Mouse (Mus musculus): Measurements from ENCODE around the gene Thap11. TPM values are rescaled to one million over a fixed set of nuclear protein-coding genes. Genes with fewer than 3 reads are reported as not detected.
A peak's percentile ranks its signal among the peaks of the same experiment; 100 is the strongest.

Gene Thap11
- total RNA-seq, 2 experiments from 2014 or later: 6.3 to 8.3 TPM

DNA sequence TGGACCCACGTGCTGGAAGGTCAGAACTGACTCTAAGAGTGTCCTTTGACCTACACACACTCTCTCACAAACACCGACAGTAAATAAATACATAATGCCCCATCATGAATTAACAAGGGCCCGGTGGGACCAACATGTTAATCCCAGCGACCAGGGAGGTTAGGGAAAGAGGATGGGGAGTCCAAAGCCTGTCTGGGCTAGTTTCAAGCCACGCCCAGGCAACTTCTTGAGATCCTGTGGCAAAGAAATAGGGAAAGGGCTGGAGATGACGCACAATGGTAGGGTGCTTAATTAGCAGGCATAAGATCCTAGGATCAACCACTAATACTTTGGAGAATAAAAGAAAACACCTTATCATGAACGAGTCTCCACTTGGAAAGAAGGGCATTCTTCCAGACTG lies 4.3 kb upstream of the Thap11 start:
- no peak for ATAC-seq (replicated peaks; ENCODE audit: low FRiP score, poor library complexity, severe bottlenecking)

DNA sequence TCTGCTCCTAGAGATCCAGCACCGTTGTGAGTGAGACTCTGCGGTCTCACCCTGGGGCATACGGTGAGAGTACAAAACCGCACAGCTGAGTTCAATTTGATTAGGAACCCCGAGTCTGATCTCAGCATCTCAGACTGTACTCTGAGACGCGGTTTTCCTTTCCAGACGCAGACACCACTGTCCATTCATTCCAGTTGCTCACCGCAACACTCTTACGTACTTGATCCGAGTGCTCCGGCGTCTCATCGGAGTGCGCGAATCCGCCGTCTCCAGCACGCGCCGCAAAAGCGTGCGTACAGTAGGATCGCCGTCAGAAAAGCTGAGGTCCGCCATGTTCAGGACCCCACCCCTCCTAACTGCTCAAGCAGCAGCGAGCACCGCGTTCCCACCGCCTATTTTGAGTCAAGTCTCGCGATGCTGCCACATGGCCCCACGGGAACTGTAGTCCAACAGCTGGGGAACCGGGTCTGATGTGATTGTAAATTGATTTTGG lies 3.2 kb upstream of the Thap11 start:
- peak; percentile 80 for ATAC-seq (replicated peaks; ENCODE audit: low FRiP score, poor library complexity, severe bottlenecking)

DNA sequence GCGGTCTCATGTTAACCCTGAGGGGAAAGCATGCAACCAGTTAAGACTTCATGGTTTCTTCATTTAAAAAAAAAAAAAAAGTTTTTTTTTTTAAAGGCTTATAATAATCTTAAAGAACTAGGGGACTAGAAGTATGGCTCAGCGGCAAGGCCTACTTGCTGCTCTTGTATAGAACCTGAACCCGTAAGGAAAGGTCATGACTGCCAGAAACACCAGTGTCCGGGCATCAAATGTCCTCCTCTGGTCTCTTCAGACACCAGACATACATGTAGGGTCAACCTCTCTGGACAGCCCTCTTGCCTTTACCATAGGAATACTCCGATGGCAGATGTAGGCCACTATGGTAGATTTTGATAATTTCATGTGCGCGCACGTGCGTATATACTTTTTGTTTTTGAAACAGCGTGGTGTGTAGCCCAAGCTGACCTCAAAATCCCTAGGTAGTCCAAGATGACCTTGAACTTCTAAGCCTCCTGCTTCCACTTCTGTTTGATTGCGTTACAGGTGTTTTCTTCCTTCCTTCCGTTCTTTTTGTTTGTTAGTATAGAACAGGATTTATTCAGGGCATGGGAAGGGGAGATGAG lies 2.7 kb upstream of the Thap11 start:
- no peak for ATAC-seq (replicated peaks; ENCODE audit: low FRiP score, poor library complexity, severe bottlenecking)

DNA sequence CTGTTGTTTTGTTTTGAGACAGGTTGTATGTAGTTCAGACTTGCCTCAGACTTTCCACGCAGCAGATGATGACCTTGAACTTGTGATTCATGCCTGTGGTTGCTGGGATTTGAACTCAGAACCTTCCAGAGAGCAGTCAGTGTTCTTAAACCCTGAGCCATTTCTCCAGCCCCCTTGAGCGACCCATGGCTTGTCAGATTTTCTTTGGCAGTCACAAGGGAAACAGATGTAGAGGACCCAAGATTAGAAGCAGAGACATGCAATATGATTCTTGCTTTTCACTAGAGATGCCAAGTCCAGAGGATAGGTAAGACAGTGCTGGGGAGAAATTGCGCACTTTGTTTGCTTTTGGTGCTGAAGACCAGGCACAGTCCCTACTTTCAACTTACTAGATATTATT lies 1.8 kb upstream of the Thap11 start, which contains the start of gene Cenpt:
Gene Cenpt (minus strand): TSS at position 101 of the 400 bp plus-strand sequence.
- no peak for ATAC-seq (replicated peaks; ENCODE audit: low FRiP score, poor library complexity, severe bottlenecking)

DNA sequence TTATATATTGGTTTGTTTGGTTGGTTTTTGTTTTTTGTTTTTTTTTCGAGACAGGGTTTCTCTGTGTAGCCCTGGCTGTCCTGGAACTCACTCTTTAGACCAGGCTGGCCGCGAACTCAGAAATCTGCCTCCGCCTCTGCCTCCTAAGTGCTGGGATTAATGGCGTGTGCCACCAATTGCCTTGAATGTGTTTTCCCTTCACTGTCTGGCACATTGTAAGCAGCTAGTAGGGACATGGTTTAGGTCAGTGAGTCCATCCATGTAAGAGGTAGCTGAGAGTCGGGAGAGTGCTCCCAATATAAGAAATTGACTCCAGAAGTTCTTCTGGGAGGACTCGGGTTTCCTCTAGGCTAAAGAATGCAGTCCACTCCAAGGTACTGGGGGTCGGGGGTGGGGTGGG lies 629 bp upstream of the Thap11 start:
- ATAC-seq (replicated peaks; ENCODE audit: low FRiP score, poor library complexity, severe bottlenecking): no peak

GRCm38 (mm10) chr8:105855248-105856167 lies 576 bp downstream of the Thap11 start:
- ATAC-seq (replicated peaks; ENCODE audit: low FRiP score, poor library complexity, severe bottlenecking): peak; percentile 4; the same call in 1 of the 2 replicates

GRCm38 (mm10) chr8:105856168-105856835 lies 1.4 kb downstream of the Thap11 start:
- ATAC-seq (replicated peaks; ENCODE audit: low FRiP score, poor library complexity, severe bottlenecking): no peak

DNA sequence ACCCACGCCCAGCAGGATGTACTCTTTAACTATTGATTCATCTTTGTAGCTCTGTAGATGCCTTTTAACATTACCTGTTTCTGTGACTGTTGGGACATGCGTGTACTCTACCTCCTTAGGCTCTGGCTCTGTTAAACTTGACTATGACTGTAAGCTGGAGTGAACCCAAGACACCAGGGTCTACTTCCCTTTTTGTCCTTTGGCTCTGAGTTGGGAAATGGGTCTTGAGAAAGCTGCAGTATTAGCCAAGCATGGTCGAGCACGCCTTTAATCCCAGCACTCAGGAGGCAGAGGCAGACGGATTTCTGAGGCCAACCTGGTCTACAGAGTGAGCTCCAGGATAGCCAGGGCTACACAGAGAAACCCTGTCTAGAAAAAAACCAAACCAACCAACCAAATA lies 3.6 kb downstream of the Thap11 start:
- no peak for ATAC-seq (replicated peaks; ENCODE audit: low FRiP score, poor library complexity, severe bottlenecking)

- ATAC-seq (replicated peaks; ENCODE audit: low FRiP score, poor library complexity, severe bottlenecking): peak; percentile 18; the same call in 1 of the 2 replicates
Measured at GRCm38 (mm10) chr8:105859314-105859713, 4.4 kb downstream of the Thap11 start.

DNA sequence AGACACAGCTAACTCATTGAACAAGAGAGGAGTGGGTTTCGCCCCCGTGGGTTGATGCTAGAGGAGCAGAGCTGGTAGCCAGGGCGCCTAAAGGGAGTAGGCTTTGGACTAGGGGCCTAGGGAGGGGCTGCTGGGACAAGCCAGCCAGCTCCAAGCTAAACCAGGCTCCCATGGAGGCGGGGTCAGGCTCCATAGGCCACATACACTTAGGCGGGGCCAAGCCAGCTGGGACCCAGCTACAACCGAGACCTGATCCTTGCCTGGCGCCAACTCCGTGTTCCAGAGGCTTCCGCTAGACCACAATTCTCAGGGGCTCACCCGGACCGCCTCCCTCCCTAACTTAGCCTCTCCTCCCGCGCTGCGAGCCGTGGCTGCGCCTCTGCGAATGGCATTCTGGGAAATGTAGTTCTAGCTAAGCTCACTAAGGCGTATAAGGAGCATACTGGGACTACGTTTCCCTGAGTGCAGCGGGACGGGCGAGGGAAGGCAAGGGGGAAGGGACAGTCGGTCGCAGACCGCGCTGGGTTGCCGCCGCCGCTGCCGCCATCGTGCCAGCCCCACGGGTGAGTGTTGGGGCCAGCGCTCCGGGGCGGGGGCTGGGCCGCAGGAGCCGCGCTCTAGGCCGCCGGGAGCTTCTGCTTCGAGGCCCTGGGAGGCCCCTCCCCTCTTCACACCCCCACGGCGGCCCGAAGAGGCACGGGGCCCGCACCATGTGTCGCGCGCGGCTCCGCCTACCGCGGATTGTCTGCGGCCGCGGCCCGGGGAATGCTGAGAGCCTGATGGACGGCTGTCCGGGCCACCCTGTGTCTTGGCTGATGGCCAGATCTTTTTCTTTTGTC lies 5.4 kb downstream of the Thap11 start, which contains the start of gene Nutf2:
Gene Nutf2 (plus strand): TSS at position 438 of the 839 bp plus-strand sequence.
- peak; percentile 83 for ATAC-seq (replicated peaks; ENCODE audit: low FRiP score, poor library complexity, severe bottlenecking)

DNA sequence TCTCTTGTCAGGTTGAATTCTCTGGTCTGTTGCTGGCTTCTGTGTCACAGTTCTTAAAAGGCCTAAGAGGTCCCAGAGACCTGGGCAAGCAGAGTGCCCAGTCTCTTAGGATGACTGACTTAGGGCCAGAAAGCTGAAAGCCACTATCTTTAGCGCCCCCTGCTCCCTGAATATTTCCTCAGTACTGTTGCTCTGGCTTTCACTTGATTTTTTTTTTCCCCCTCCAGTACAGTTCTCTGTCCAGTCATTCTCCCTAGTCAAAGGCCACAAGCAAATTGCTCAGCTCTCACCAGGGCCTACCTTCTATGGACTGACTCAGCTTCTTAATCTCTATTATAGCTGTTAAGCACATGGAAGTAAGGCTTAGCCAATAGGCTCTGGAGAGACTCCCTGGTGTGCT lies 7.0 kb downstream of the Thap11 start:
- ATAC-seq (replicated peaks; ENCODE audit: low FRiP score, poor library complexity, severe bottlenecking): 0 out of 2 replicates have a peak, but pooled peaks have one; percentile 7

GRCm38 (mm10) chr8:105866364-105867029 lies 11.6 kb downstream of the Thap11 start:
- no peak for ATAC-seq (replicated peaks; ENCODE audit: low FRiP score, poor library complexity, severe bottlenecking)

DNA sequence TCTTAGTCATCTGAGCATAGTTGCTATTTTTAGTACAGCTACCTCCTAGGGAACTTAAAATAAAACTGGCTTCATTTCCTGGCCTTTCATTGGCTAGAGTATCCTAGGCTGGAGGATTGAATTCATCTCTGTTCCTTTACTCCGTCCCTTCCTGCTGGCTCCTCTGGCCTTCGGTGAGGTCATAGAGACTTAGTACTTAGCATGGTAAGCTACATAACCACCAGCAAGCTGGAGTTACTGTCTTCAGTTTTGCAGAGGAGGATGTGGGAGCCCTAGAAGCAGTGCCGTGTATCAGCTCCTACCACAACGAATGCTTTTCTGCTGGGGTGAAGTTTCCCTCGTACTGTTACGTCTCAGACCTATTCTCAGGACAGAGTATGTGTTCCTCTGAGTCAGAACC lies 19.4 kb downstream of the Thap11 start:
- ATAC-seq (replicated peaks; ENCODE audit: low FRiP score, poor library complexity, severe bottlenecking): no peak

GRCm38 (mm10) chr8:105880754-105881520 lies 26.0 kb downstream of the Thap11 start, which contains the start of gene Edc4:
Gene Edc4 (plus strand): TSS chr8:105880881.
- peak; percentile 92 for ATAC-seq (replicated peaks; ENCODE audit: low FRiP score, poor library complexity, severe bottlenecking)

GRCm38 (mm10) chr8:105889756-105890465 lies 35.0 kb downstream of the Thap11 start:
- no peak for ATAC-seq (replicated peaks; ENCODE audit: low FRiP score, poor library complexity, severe bottlenecking)

GRCm38 (mm10) chr8:105890870-105891269 lies 35.9 kb downstream of the Thap11 start:
- no peak for ATAC-seq (replicated peaks; ENCODE audit: low FRiP score, poor library complexity, severe bottlenecking)

GRCm38 (mm10) chr8:105892432-105892831 lies 37.5 kb downstream of the Thap11 start:
- ATAC-seq (replicated peaks; ENCODE audit: low FRiP score, poor library complexity, severe bottlenecking): no peak; the same call in 1 of the 2 replicates

Data from erythroblast, adult 5-6 weeks (primary cell).